17 mouse cellular contexts compared by ENCODE assay signal in the genomic region with DNA sequence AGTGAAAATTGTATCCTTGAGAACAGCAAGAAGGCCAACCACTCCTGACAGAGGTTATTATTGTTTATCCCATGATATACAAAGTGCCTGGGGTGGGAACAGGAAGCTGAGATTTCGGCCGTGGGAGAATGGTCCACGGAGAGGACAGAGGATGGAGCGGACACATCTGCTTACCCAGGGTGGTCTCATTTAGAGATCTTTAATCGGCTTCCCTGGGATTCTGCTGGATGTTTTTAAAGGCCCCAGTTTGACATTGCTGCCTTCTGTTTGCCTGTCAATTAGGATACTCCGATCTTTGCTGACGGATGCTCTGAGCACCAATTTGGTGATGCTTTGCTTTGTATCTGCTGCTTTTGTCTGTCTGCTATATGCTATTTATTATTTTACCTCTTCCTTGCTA.
DNase-seq lines count a peak whose midpoint lies in the region; ATAC-seq and TF ChIP-seq lines count a peak whose summit lies in the region.
"Had no signal": no experiment of that assay in that cellular context is flagged by ENCODE, and none has a peak within 500 bp of the region (broad histone marks: within the 10 kb centered on the region; RNA-seq: fewer than 3 reads in every experiment).

No protein-coding gene starts in this region.

- H3K27ac ChIP-seq in forebrain, embryonic 11.5 days (ENCODE audit: low read depth, low read length): peak overlapping the region; percentile 61
- peak overlapping the region; percentile 55 for H3K27ac ChIP-seq in forebrain, embryonic 16.5 days (ENCODE audit: low read length)
- 0 out of 2 replicates have a peak overlapping the region, but pooled peaks have one; percentile 8 for H3K27ac ChIP-seq in hindbrain, embryonic 16.5 days (ENCODE audit: low read depth, low read length)
- H3K27ac ChIP-seq in midbrain, embryonic 15.5 days: peak overlapping the region; percentile 26; the same call in 1 of the 2 replicates
- no peak overlapping the region for H3K27ac ChIP-seq in thymus, adult 2 months (ENCODE audit: control insufficient read depth, insufficient read depth, low read length)
- H3K27ac ChIP-seq: intestine, embryonic 15.5 days; limb, embryonic 12.5 days; liver, embryonic 12.5 days had no signal

- TF ChIP-seq POLR2A in thymus, adult 2 months (IDR thresholded peaks at IDR 0.05; ENCODE audit: control insufficient read depth, extremely low read depth, insufficient read depth, low read length, poor library complexity): no peak

- 15% methylated on average over 7 of the region's 7 CpGs for WGBS in forebrain, embryonic 11.5 days
- WGBS in forebrain, embryonic 16.5 days: 11% methylated on average over 7 of the region's 7 CpGs
- 28% methylated on average over 7 of the region's 7 CpGs for WGBS in hindbrain, embryonic 16.5 days
- WGBS in midbrain, embryonic 15.5 days: 19% methylated on average over 7 of the region's 7 CpGs
- 88% methylated on average over 7 of the region's 7 CpGs for WGBS in thymus, adult 2 months

- no peaks in the 10 kb centered on the region for H3K27me3 ChIP-seq in forebrain, embryonic 11.5 days (ENCODE audit: control insufficient read depth, insufficient read depth, low read length)
- no peaks in the 10 kb centered on the region for H3K27me3 ChIP-seq in forebrain, embryonic 16.5 days (replicated peaks; ENCODE audit: control insufficient read depth, insufficient read depth, low read length)
- no peaks in the 10 kb centered on the region for H3K27me3 ChIP-seq in hindbrain, embryonic 16.5 days (replicated peaks; ENCODE audit: control insufficient read depth, insufficient read depth, low read length)
- no peaks in the 10 kb centered on the region for H3K27me3 ChIP-seq in midbrain, embryonic 15.5 days (replicated peaks)
- H3K27me3 ChIP-seq in thymus, adult 2 months (ENCODE audit: control insufficient read depth, insufficient read depth, low read length): no peaks in the 10 kb centered on the region
- H3K27me3 ChIP-seq: heart, embryonic 12.5 days; intestine, embryonic 15.5 days; limb, embryonic 12.5 days; liver, embryonic 12.5 days had no signal

- no peaks in the 10 kb centered on the region for H3K36me3 ChIP-seq in forebrain, embryonic 11.5 days (ENCODE audit: control insufficient read depth, insufficient read depth, low read length)
- H3K36me3 ChIP-seq in forebrain, embryonic 16.5 days (ENCODE audit: control insufficient read depth, insufficient read depth): no peaks in the 10 kb centered on the region
- no peaks in the 10 kb centered on the region for H3K36me3 ChIP-seq in hindbrain, embryonic 16.5 days (ENCODE audit: control insufficient read depth, insufficient read depth, low read length)
- H3K36me3 ChIP-seq in midbrain, embryonic 15.5 days (replicated peaks): no peaks in the 10 kb centered on the region
- no peaks in the 10 kb centered on the region for H3K36me3 ChIP-seq in thymus, adult 2 months (ENCODE audit: control insufficient read depth, insufficient read depth, low read length)
- H3K36me3 ChIP-seq: heart, embryonic 12.5 days; intestine, embryonic 15.5 days; limb, embryonic 12.5 days; liver, embryonic 12.5 days had no signal

- no peak for DNase-seq in forebrain, embryonic 11.5 days (ENCODE audit: low spot score)
- no peak for DNase-seq in heart, postnatal 4 days
- no peak for DNase-seq in thymus, adult 2 months
- DNase-seq in kidney, adult 8-10 months: no peak
- DNase-seq: adrenal gland, adult 2 months; cerebellum, postnatal 10 days; heart, postnatal 36 days; lung, adult 2 months; thymus, postnatal 4 days had no signal

- no peak overlapping the region for H3K9ac ChIP-seq in forebrain, embryonic 11.5 days (ENCODE audit: low read length)
- H3K9ac ChIP-seq in forebrain, embryonic 16.5 days (replicated peaks; ENCODE audit: low read depth, low read length): peak overlapping the region; percentile 40; the same call in 1 of the 2 replicates
- H3K9ac ChIP-seq in hindbrain, embryonic 16.5 days (ENCODE audit: low read depth, low read length): peak overlapping the region; percentile 19; the same call in 1 of the 2 replicates
- no peak overlapping the region for H3K9ac ChIP-seq in midbrain, embryonic 15.5 days
- H3K9ac ChIP-seq: heart, embryonic 12.5 days; intestine, embryonic 15.5 days; limb, embryonic 12.5 days; liver, embryonic 12.5 days had no signal

- H3K9me3 ChIP-seq in forebrain, embryonic 11.5 days (ENCODE audit: control insufficient read depth, low read length): no peaks in the 10 kb centered on the region
- H3K9me3 ChIP-seq in forebrain, embryonic 16.5 days (ENCODE audit: control insufficient read depth, low read length): no peaks in the 10 kb centered on the region
- no peaks in the 10 kb centered on the region for H3K9me3 ChIP-seq in hindbrain, embryonic 16.5 days (ENCODE audit: control insufficient read depth, low read length)
- no peaks in the 10 kb centered on the region for H3K9me3 ChIP-seq in midbrain, embryonic 15.5 days
- H3K9me3 ChIP-seq: heart, embryonic 12.5 days; intestine, embryonic 15.5 days; limb, embryonic 12.5 days; liver, embryonic 12.5 days had no signal

- peaks cover 9% of the 10 kb centered on the region for H3K4me1 ChIP-seq in forebrain, embryonic 11.5 days (replicated peaks; ENCODE audit: control insufficient read depth, insufficient read depth, low read length)
- H3K4me1 ChIP-seq in forebrain, embryonic 16.5 days (replicated peaks; ENCODE audit: control insufficient read depth, insufficient read depth, low read length): peaks cover 12% of the 10 kb centered on the region
- peaks cover 6% of the 10 kb centered on the region for H3K4me1 ChIP-seq in hindbrain, embryonic 16.5 days (ENCODE audit: control insufficient read depth, insufficient read depth, low read depth, low read length)
- H3K4me1 ChIP-seq in midbrain, embryonic 15.5 days: peaks cover 19% of the 10 kb centered on the region
- H3K4me1 ChIP-seq in thymus, adult 2 months (replicated peaks; ENCODE audit: control insufficient read depth, insufficient read depth, low read length): no peaks in the 10 kb centered on the region
- H3K4me1 ChIP-seq: heart, embryonic 12.5 days; intestine, embryonic 15.5 days; limb, embryonic 12.5 days; liver, embryonic 12.5 days had no signal

- TF ChIP-seq CTCF in thymus, adult 2 months (IDR thresholded peaks at IDR 0.05; ENCODE audit: borderline replicate concordance, control insufficient read depth, extremely low read depth, insufficient read depth, low read length, poor library complexity): no peak

- no peak overlapping the region for H3K4me3 ChIP-seq in forebrain, embryonic 11.5 days (ENCODE audit: low read depth, low read length)
- H3K4me3 ChIP-seq in forebrain, embryonic 16.5 days (replicated peaks; ENCODE audit: low read length): no peak overlapping the region
- H3K4me3 ChIP-seq in hindbrain, embryonic 16.5 days (ENCODE audit: low read length): no peak overlapping the region
- H3K4me3 ChIP-seq in midbrain, embryonic 15.5 days: no peak overlapping the region
- no peak overlapping the region for H3K4me3 ChIP-seq in thymus, adult 2 months (ENCODE audit: control insufficient read depth, insufficient read depth, low read length)
- H3K4me3 ChIP-seq: heart, embryonic 12.5 days; intestine, embryonic 15.5 days; limb, embryonic 12.5 days; liver, embryonic 12.5 days had no signal

- no peak for ATAC-seq in forebrain, embryonic 11.5 days (replicated peaks; ENCODE audit: low FRiP score)
- peak; percentile 12; the same call in 1 of the 2 replicates for ATAC-seq in forebrain, embryonic 16.5 days
- no peak for ATAC-seq in hindbrain, embryonic 16.5 days
- ATAC-seq in midbrain, embryonic 15.5 days (replicated peaks): no peak
- no peak for ATAC-seq in activated CD4-positive, CD25-positive, alpha-beta regulatory T cell, adult 4 months
- ATAC-seq: intestine, embryonic 15.5 days; liver, embryonic 12.5 days had no signal

- H3K4me2 ChIP-seq in forebrain, embryonic 11.5 days (ENCODE audit: low read depth, low read length, severe bottlenecking): no peak overlapping the region
- no peak overlapping the region; the same call in 1 of the 2 replicates for H3K4me2 ChIP-seq in forebrain, embryonic 16.5 days (ENCODE audit: low read length)
- H3K4me2 ChIP-seq in hindbrain, embryonic 16.5 days (ENCODE audit: low read length): no peak overlapping the region
- no peak overlapping the region for H3K4me2 ChIP-seq in midbrain, embryonic 15.5 days
- H3K4me2 ChIP-seq: heart, embryonic 12.5 days; intestine, embryonic 15.5 days; limb, embryonic 12.5 days; liver, embryonic 12.5 days had no signal

Comparison
In these comparisons a context has a peak if more than half of its experiments do, and no peak if none do; other contexts are left out.
1. H3K9ac ChIP-seq: peak in forebrain, embryonic 16.5 days (single experiment) and hindbrain, embryonic 16.5 days (single experiment); none in forebrain, embryonic 11.5 days (single experiment) and midbrain, embryonic 15.5 days (single experiment).